In the genomic region with DNA sequence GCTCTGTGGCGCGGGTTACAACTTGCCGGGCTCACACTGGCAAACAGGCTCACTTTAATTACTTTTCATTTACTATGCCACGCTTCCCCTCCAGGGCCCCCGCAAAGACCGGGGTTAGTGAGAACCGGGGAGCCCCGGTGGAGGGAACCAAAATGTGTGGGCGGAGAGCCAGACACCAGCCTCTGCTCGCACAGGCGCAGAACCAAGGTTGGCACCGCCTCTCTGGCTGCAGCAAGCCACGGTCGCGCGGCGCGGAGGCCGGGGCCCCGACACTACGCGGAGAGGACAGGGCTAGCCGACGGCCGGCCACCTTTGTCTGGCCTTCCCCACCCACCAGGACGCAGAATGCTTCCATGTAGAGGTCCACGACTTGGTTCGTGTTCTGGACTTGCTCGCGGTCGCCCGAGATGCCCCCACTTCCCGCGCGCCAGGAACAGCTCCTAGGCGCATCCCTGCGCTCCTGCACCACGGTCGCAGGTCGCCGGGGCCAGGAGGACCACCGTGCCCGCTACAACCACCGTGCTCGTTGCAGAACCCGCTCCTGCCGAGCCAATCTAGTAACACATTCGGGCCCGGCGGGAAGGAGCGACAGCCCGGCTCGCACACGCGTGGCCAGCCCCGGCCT, we compare ENCODE assay signal across 8 mouse cellular contexts. TPM values are rescaled to one million over a fixed set of nuclear protein-coding genes. Genes with fewer than 3 reads are reported as not detected.
A peak's percentile ranks its signal among the peaks of the same experiment; 100 is the strongest.
DNase-seq lines count a peak whose midpoint lies in the region; ATAC-seq and TF ChIP-seq lines count a peak whose summit lies in the region.

No protein-coding gene starts in this region.

- DNase-seq in ES-E14 (ENCODE audit: low read depth, low spot score) = no peak
- peak; percentile 86 to 88 for DNase-seq in cerebellum, adult 2 months
- DNase-seq in forelimb bud, embryonic 11.5 days (ENCODE audit: low read depth, low spot score) = peak; percentile 56
- peak; percentile 86 for DNase-seq in layer of hippocampus, adult 9-11 months
- DNase-seq in ovary, adult 18-20 months (ENCODE audit: low spot score) = peak; percentile 66
- peak; percentile 88 for DNase-seq in thymus, postnatal 0 days (ENCODE audit: low spot score)

- peaks cover 0 to 2% of the 10 kb centered on the region in 2 experiments; a peak in 2 of 4 replicates for H3K4me1 ChIP-seq in ES-E14 (ENCODE audit: control insufficient read depth in 2 of 2, insufficient read depth in 2 of 2, low read length in 2 of 2, poor library complexity in 1 of 2)
- H3K4me1 ChIP-seq in cerebellum, adult 2 months (ENCODE audit: control insufficient read depth, insufficient read depth, low read length) = peaks cover 2% of the 10 kb centered on the region
- peaks cover 32% of the 10 kb centered on the region for H3K4me1 ChIP-seq in lung, embryonic 16.5 days (replicated peaks; ENCODE audit: control insufficient read depth, insufficient read depth, low read length)

- ATAC-seq in hematopoietic stem cell, adult 5-6 weeks (replicated peaks in 1 of 2; ENCODE audit: insufficient read depth in 1 of 2, low FRiP score in 2 of 2, low TSS enrichment in 1 of 2, low read depth in 1 of 2, poor library complexity in 2 of 2, severe bottlenecking in 2 of 2) = peak; percentile 60 to 79
- ATAC-seq in lung, embryonic 16.5 days (ENCODE audit: low read depth) = peak; percentile 68

- TF ChIP-seq CTCF in cerebellum, adult 2 months (IDR thresholded peaks at IDR 0.05; ENCODE audit: borderline replicate concordance, insufficient read depth, low read depth, low read length) = no peak

- H3K9me3 ChIP-seq in ES-E14 (ENCODE audit: control insufficient read depth, insufficient read depth, low read depth, low read length) = no peaks in the 10 kb centered on the region
- H3K9me3 ChIP-seq in lung, embryonic 16.5 days (ENCODE audit: control insufficient read depth, low read length) = no peaks in the 10 kb centered on the region

- H3K36me3 ChIP-seq in ES-E14 (ENCODE audit: control insufficient read depth, insufficient read depth, low read length, poor library complexity, severe bottlenecking) = no peaks in the 10 kb centered on the region
- H3K36me3 ChIP-seq in lung, embryonic 16.5 days (ENCODE audit: control insufficient read depth, insufficient read depth, low read length) = peaks cover 5% of the 10 kb centered on the region; the same call in 1 of the 2 replicates

- peak overlapping the region; percentile 93 for H3K4me2 ChIP-seq in lung, embryonic 16.5 days (ENCODE audit: low read depth, low read length)

- in situ Hi-C loops in ES-E14 (cut with MboI; ENCODE audit: low sequenced_read_pairs in 2 of 2, unreplicated experiment in 2 of 2) = no loop called here

- under 1% methylated on average over 56 of the region's 56 CpGs for WGBS in cerebellum, adult 2 months
- under 1% methylated on average over 54 of the region's 56 CpGs for WGBS in lung, embryonic 16.5 days

- H3K9ac ChIP-seq in ES-E14 (ENCODE audit: insufficient read depth, low read depth, low read length, poor library complexity, severe bottlenecking) = peak overlapping the region; percentile 86
- H3K9ac ChIP-seq in lung, embryonic 16.5 days (ENCODE audit: low read length) = peak overlapping the region; percentile 95

- no peaks in the 10 kb centered on the region for H3K27me3 ChIP-seq in cerebellum, adult 2 months (ENCODE audit: control insufficient read depth, insufficient read depth, low read length)
- no peaks in the 10 kb centered on the region for H3K27me3 ChIP-seq in lung, embryonic 16.5 days (ENCODE audit: control insufficient read depth, insufficient read depth, low read depth, low read length)

- TF ChIP-seq POLR2A in cerebellum, adult 2 months (IDR thresholded peaks at IDR 0.05; ENCODE audit: borderline replicate concordance, insufficient read depth, low read length) = 0 out of 2 replicates have a peak, but pooled peaks have one; percentile 40

- H3K4me3 ChIP-seq in ES-E14 (ENCODE audit: insufficient read depth in 1 of 2, low read depth in 1 of 2, low read length in 2 of 2, poor library complexity in 1 of 2, severe bottlenecking in 1 of 2) = peak overlapping the region; percentile 91 to 92
- peak overlapping the region; percentile 96 for H3K4me3 ChIP-seq in cerebellum, adult 2 months (replicated peaks; ENCODE audit: insufficient read depth, low read depth, low read length)
- H3K4me3 ChIP-seq in lung, embryonic 16.5 days (ENCODE audit: low read length) = peak overlapping the region; percentile 95

- H3K27ac ChIP-seq in ES-E14 (ENCODE audit: insufficient read depth, low read depth, low read length, poor library complexity, severe bottlenecking) = no peak overlapping the region
- H3K27ac ChIP-seq in cerebellum, adult 2 months (ENCODE audit: insufficient read depth, low read length) = peak overlapping the region; percentile 89
- H3K27ac ChIP-seq in lung, embryonic 16.5 days (ENCODE audit: low read length) = peak overlapping the region; percentile 90

TF ChIP-seq in ES-E14, 5 proteins besides CTCF, POLR2A, EP300 and RAD21:
- no peak for TF ChIP-seq ZC3H11A (IDR thresholded peaks at IDR 0.05; ENCODE audit: borderline replicate concordance, low read depth, low read length)
- TF ChIP-seq ZNF384 (IDR thresholded peaks at IDR 0.05; ENCODE audit: low read depth, low read length) = no peak
- TF ChIP-seq MAFK (IDR thresholded peaks at IDR 0.05; ENCODE audit: insufficient read depth, low read depth, low read length) = no peak
- TF ChIP-seq HCFC1 (IDR thresholded peaks at IDR 0.05; ENCODE audit: borderline replicate concordance, insufficient read depth, low read length) = no peak
- no peak for TF ChIP-seq CHD2 (IDR thresholded peaks at IDR 0.05; ENCODE audit: low read depth, low read length)

RNA-seq across cellular contexts. Expression of a gene that starts 0.8 kb away (rescaled TPM):
- total RNA-seq in ES-E14 (2012; rRNA removed) = 3.3 and 7.9 TPM in 2 replicates
- 24.4 and 26.4 TPM in 2 replicates for polyA plus RNA-seq in cerebellum, adult 2 months (2012; rRNA removed)
- total RNA-seq in hematopoietic stem cell, adult 5-6 weeks (2017) = 21.4 and 23.4 TPM in 2 replicates
- polyA plus RNA-seq in lung, embryonic 16.5 days (2015; fragmentation: Nextera tagmentation; extraction: Ambion mirVana) = 16.3 and 18.3 TPM in 2 replicates
- polyA plus RNA-seq in thymus, postnatal 0 days (2015; fragmentation: Nextera tagmentation; extraction: Ambion mirVana) = 25.1 and 25.5 TPM in 2 replicates
